Mouse (Mus musculus): ENCODE data around the gene Hlcs.

Hlcs gene

GRCm38 (mm10) chr16:94327781-94328711, 14.7 kb upstream of the Hlcs start, which contains the start of gene Ripply3:
Gene Ripply3 (plus strand): TSS chr16:94328420.
- peak; percentile 50 for DNase-seq (ENCODE audit: low read depth, low spot score)

- no peak for DNase-seq (ENCODE audit: low read depth, low spot score)
Observed at GRCm38 (mm10) chr16:94326008-94326407, 12.6 kb upstream of the Hlcs start.

GRCm38 (mm10) chr16:94323681-94324080, 10.3 kb upstream of the Hlcs start:
- DNase-seq (ENCODE audit: low read depth, low spot score): no peak

- no peak for DNase-seq (ENCODE audit: low read depth, low spot score)
Observed at GRCm38 (mm10) chr16:94320223-94320622, 6.9 kb upstream of the Hlcs start.

- no peak for DNase-seq (ENCODE audit: low read depth, low spot score)
Observed at GRCm38 (mm10) chr16:94317752-94318151, 4.4 kb upstream of the Hlcs start.

- DNase-seq (ENCODE audit: low read depth, low spot score): peak; percentile 20
Observed at GRCm38 (mm10) chr16:94315215-94315614, 1.8 kb upstream of the Hlcs start.

- DNase-seq (ENCODE audit: low read depth, low spot score): no peak
Observed at GRCm38 (mm10) chr16:94314626-94315025, 1.3 kb upstream of the Hlcs start.

- peak; percentile 90 for DNase-seq (ENCODE audit: low read depth, low spot score)
Observed at GRCm38 (mm10) chr16:94312663-94313228, 625 bp downstream of the Hlcs start.

GRCm38 (mm10) chr16:94311931-94312330, 1.4 kb downstream of the Hlcs start:
- no peak for DNase-seq (ENCODE audit: low read depth, low spot score)

- DNase-seq (ENCODE audit: low read depth, low spot score): no peak
Observed at GRCm38 (mm10) chr16:94311416-94311815, 2.0 kb downstream of the Hlcs start.

GRCm38 (mm10) chr16:94309025-94309424, 4.3 kb downstream of the Hlcs start:
- DNase-seq (ENCODE audit: low read depth, low spot score): no peak

- DNase-seq (ENCODE audit: low read depth, low spot score): no peak
Observed at GRCm38 (mm10) chr16:94307942-94308341, 5.4 kb downstream of the Hlcs start.

GRCm38 (mm10) chr16:94307526-94307925, 5.8 kb downstream of the Hlcs start:
- no peak for DNase-seq (ENCODE audit: low read depth, low spot score)

- no peak for DNase-seq (ENCODE audit: low read depth, low spot score)
Observed at GRCm38 (mm10) chr16:94303203-94303535, 10.2 kb downstream of the Hlcs start.

GRCm38 (mm10) chr16:94302274-94303202, 10.8 kb downstream of the Hlcs start:
- DNase-seq (ENCODE audit: low read depth, low spot score): peak; percentile 56

GRCm38 (mm10) chr16:94301696-94302095, 11.7 kb downstream of the Hlcs start:
- no peak for DNase-seq (ENCODE audit: low read depth, low spot score)

GRCm38 (mm10) chr16:94301194-94301593, 12.2 kb downstream of the Hlcs start:
- DNase-seq (ENCODE audit: low read depth, low spot score): no peak

- peak; percentile 27 for DNase-seq (ENCODE audit: low read depth, low spot score)
Observed at GRCm38 (mm10) chr16:94299210-94299609, 14.2 kb downstream of the Hlcs start.

GRCm38 (mm10) chr16:94298081-94298480, 15.3 kb downstream of the Hlcs start:
- no peak for DNase-seq (ENCODE audit: low read depth, low spot score)

- no peak for DNase-seq (ENCODE audit: low read depth, low spot score)
Observed at GRCm38 (mm10) chr16:94291141-94291540, 22.2 kb downstream of the Hlcs start.

GRCm38 (mm10) chr16:94290073-94290999, 23.0 kb downstream of the Hlcs start:
- DNase-seq (ENCODE audit: low read depth, low spot score): peak; percentile 89
